Mouse (Mus musculus): ENCODE data around the gene Rnf111.
"Not testable (repeated sequence)": the region's sequence is repeated elsewhere in the genome, so short reads cannot be mapped to it uniquely, and the experiment has no call there.

The Rnf111 gene

DNA sequence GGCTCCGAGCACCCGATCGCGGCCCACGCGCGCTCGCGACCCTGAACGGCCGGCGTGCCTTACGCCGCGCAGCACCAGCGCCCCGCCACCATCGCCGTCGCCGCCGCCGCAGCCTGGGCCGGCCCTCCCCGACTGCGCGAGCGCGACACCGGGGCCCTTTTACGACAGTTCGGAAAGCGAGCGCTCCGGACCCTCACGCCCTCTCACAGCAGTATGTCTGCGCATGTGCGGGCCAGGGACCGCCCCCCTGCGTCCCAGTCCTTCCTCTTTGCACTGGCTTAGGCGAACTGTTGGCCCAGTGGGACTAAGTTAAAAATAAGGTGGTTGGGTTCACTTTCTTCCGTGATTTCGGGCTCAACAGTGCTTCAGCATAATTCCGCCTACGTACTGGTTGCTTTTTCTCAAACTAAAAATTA, at the start of gene Rnf111:
TSS of gene Rnf111 (minus strand) at position 100 of the 416 bp plus-strand sequence.
- Histone ChIP-seq H3K27me3 (ENCODE audit: control insufficient read depth, insufficient read depth, low read length, poor library complexity, severe bottlenecking) (no peaks in the 10 kb centered on the region), H3K36me3 (ENCODE audit: control insufficient read depth, insufficient read depth, low read length, poor library complexity, severe bottlenecking) (no peaks in the 10 kb centered on the region)
- peak; percentile 98 for DNase-seq (ENCODE audit: low read depth, low spot score)

- H3K27me3 ChIP-seq (ENCODE audit: control insufficient read depth, insufficient read depth, low read length, poor library complexity, severe bottlenecking); H3K36me3 ChIP-seq (ENCODE audit: control insufficient read depth, insufficient read depth, low read length, poor library complexity, severe bottlenecking): not testable (repeated sequence)
- DNase-seq (ENCODE audit: low read depth, low spot score): peak; percentile 10
Measured at GRCm38 (mm10) chr9:70552233-70552632, 48.7 kb upstream of the Rnf111 start.

DNA sequence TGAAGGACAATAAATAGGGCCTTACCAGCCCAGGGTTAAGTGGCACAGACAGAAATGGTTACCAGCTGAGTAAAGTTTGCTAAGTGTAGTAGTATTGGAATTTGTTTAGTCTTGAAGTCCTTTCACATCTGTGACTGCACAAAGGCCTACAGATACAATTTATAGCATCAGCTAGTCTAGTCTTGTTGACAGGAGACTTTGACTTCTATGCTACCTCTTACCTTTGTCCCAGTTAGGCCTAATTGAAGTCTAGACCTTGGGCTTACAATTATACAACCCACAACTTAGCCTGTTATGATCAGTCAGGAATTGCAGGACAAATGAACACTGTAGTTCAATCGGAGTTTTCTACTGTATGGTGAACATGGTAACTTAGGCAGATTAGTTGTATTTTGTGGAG, 48.0 kb upstream of the Rnf111 start:
- no peak for DNase-seq (ENCODE audit: low read depth, low spot score)
- Histone ChIP-seq H3K36me3 (ENCODE audit: control insufficient read depth, insufficient read depth, low read length, poor library complexity, severe bottlenecking) (peaks cover 9% of the 10 kb centered on the region; the same call in 1 of the 2 replicates), H3K27me3 (ENCODE audit: control insufficient read depth, insufficient read depth, low read length, poor library complexity, severe bottlenecking) (no peaks in the 10 kb centered on the region)

GRCm38 (mm10) chr9:70548304-70548703, 44.8 kb upstream of the Rnf111 start:
- DNase-seq (ENCODE audit: low read depth, low spot score): no peak
- no peaks in the 10 kb centered on the region for H3K27me3 ChIP-seq (ENCODE audit: control insufficient read depth, insufficient read depth, low read length, poor library complexity, severe bottlenecking)
- H3K36me3 ChIP-seq (ENCODE audit: control insufficient read depth, insufficient read depth, low read length, poor library complexity, severe bottlenecking): peaks cover 9% of the 10 kb centered on the region; the same call in 1 of the 2 replicates

DNA sequence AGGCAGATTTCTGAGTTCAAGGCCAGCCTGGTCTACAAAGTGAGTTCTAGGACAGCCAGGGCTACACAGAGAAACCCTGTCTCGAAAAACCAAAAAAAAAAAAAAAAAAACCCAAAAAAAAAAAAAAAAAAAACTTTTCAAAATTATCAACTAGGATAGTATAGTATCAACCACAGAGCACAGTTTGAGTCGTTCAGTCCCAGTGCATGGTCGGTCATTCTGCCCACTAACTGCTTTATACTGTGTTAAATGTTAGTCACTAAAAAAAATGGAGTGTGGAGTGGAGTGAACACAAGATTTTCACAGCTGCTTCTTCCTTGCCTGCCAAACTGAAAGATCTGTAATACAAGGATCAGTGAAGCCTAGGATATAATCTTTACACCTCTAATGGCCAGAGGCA, 43.1 kb upstream of the Rnf111 start:
- not testable (repeated sequence) for DNase-seq (ENCODE audit: low read depth, low spot score); H3K27me3 ChIP-seq (ENCODE audit: control insufficient read depth, insufficient read depth, low read length, poor library complexity, severe bottlenecking); H3K36me3 ChIP-seq (ENCODE audit: control insufficient read depth, insufficient read depth, low read length, poor library complexity, severe bottlenecking)

GRCm38 (mm10) chr9:70544831-70545230, 41.3 kb upstream of the Rnf111 start:
- DNase-seq (ENCODE audit: low read depth, low spot score): no peak
- no peaks in the 10 kb centered on the region for H3K27me3 ChIP-seq (ENCODE audit: control insufficient read depth, insufficient read depth, low read length, poor library complexity, severe bottlenecking)
- peaks cover 7% of the 10 kb centered on the region; the same call in 1 of the 2 replicates for H3K36me3 ChIP-seq (ENCODE audit: control insufficient read depth, insufficient read depth, low read length, poor library complexity, severe bottlenecking)

DNA sequence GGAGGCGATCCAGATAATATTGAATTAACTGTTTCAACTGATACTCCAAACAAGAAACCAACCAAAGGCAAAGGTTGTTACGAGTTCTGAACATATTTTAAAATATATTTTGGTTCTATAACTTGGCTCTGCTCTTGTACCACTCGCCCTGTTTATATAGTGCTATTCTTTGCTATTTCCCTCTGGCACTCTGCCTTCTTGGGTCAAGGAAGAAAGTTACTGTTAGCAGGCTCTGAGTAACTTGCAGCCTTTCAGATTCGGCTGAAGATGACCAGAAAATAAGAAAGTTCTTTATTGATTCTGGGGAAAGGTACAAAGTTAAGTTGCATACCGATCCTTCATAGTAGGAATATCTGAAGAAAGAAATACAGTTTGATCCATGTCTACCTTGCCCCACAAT, 40.5 kb upstream of the Rnf111 start:
- DNase-seq (ENCODE audit: low read depth, low spot score): no peak
- Histone ChIP-seq H3K27me3 (ENCODE audit: control insufficient read depth, insufficient read depth, low read length, poor library complexity, severe bottlenecking) (no peaks in the 10 kb centered on the region), H3K36me3 (ENCODE audit: control insufficient read depth, insufficient read depth, low read length, poor library complexity, severe bottlenecking) (peaks cover 7% of the 10 kb centered on the region; the same call in 1 of the 2 replicates)

DNA sequence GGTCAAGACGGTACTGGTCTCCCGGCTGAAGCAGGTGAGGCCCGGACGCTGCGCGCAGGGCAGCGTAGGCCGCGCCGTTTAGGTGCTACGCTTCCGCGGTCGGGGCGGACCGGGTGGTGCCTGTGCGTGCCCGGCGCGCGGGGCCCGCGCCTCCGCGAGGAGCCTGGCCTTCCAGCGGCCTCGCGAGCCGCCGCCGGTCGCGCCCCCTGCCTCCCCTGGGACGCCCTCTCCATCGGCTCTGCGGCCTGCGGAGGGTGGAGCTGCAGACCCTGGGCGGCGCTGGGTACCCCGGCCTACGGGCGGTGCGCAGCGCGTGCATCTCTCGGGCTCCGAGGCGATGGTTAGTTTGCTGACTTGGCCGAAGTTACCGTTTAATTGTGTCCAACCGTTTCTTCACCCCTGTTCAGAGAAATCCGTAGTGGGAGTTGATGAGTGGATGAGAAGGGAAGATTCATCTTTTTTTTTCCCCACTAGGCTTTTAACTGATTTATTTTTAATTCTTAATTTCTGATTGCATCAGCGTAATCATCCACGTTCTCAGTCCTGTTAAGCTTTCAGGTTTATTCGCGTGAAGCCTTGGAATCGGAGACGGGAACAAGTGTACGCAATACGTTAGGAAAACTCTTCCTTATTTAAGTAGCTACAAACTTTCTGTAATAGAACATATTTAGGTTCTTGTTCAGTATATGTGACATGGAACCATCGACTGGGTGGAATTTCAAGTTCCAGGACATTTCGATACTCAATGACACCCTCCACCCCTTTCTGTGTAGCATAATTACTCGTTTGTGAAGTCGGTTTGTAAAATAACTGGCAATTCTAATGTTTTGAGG, 39.7 kb upstream of the Rnf111 start:
- Histone ChIP-seq H3K36me3 (ENCODE audit: control insufficient read depth, insufficient read depth, low read length, poor library complexity, severe bottlenecking) (peaks cover 7% of the 10 kb centered on the region; the same call in 1 of the 2 replicates), H3K27me3 (ENCODE audit: control insufficient read depth, insufficient read depth, low read length, poor library complexity, severe bottlenecking) (no peaks in the 10 kb centered on the region)
- peak; percentile 2 for DNase-seq (ENCODE audit: low read depth, low spot score)

DNA sequence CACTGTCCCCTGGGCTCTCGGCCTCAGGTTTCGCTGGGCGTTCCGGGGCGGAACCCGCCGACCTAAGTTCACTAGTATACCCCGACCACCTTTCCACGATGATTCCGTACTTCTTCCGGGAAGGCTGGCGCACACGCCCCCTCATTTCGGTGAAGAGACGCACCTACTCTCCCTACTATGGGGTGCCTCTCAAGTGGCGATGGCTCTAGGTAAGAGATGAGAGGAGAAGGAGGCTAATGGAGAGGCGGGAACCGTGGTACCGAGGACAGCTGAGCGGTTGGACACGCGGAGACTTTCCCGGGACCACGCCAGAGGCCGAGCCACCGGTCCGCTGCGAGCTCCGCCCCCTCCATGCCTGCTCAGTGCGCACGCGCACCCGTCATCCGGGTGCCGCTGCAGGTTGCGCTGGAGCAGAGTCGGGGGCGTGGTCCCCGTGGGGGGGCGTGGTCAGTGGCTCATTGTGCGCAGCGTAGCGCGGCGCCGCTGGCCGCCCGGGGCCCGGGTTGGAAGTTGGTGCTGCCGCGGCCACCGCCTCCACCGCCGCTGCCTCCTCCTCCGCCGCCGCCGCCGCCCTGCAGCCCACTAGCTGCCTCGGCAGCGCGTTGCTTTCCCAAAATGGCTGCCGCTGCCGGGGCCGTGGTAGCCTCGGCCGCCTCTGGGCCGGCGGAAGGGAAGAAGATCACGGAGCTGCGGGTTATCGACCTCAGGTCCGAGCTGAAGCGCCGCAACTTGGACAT, 38.9 kb upstream of the Rnf111 start, which contains the start of gene Sltm:
TSS of gene Sltm (plus strand) at position 450 of the 737 bp plus-strand sequence.
- H3K27me3 ChIP-seq (ENCODE audit: control insufficient read depth, insufficient read depth, low read length, poor library complexity, severe bottlenecking): no peaks in the 10 kb centered on the region
- H3K36me3 ChIP-seq (ENCODE audit: control insufficient read depth, insufficient read depth, low read length, poor library complexity, severe bottlenecking): peaks cover 2% of the 10 kb centered on the region; the same call in 1 of the 2 replicates
- peak; percentile 99 for DNase-seq (ENCODE audit: low read depth, low spot score)

DNA sequence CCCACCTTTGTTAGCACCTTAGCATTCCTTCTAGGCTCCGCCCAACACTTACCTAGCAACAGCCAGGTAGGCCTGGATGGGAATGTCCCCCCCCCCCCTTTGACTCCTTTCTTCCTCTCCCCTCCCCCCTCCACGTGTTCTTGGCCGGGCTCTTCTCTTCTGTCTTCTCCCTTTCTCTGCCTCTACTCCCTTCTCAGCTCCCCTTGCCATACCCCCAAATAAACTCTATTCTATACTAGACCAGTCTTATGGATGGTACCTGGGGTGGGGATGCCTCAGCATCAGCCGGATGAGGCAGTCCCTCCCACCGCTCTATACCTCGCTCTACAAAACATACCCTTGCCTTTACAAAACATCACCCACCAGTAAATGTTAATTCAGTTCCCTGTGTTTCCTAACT, 38.1 kb upstream of the Rnf111 start:
- peaks cover under 1% of the 10 kb centered on the region; the same call in 1 of the 2 replicates for H3K36me3 ChIP-seq (ENCODE audit: control insufficient read depth, insufficient read depth, low read length, poor library complexity, severe bottlenecking)
- DNase-seq (ENCODE audit: low read depth, low spot score): peak; percentile 8

GRCm38 (mm10) chr9:70533328-70533727, 29.8 kb upstream of the Rnf111 start:
- no peak for DNase-seq (ENCODE audit: low read depth, low spot score)
- Histone ChIP-seq H3K27me3 (ENCODE audit: control insufficient read depth, insufficient read depth, low read length, poor library complexity, severe bottlenecking) (no peaks in the 10 kb centered on the region), H3K36me3 (ENCODE audit: control insufficient read depth, insufficient read depth, low read length, poor library complexity, severe bottlenecking) (no peaks in the 10 kb centered on the region)

More for the DNA sequence above, 38.1 kb upstream of the Rnf111 start:
- H3K27me3 ChIP-seq (ENCODE audit: control insufficient read depth, insufficient read depth, low read length, poor library complexity, severe bottlenecking): no peaks in the 10 kb centered on the region

- no peaks in the 10 kb centered on the region for H3K36me3 ChIP-seq (ENCODE audit: control insufficient read depth, insufficient read depth, low read length, poor library complexity, severe bottlenecking)
- H3K27me3 ChIP-seq (ENCODE audit: control insufficient read depth, insufficient read depth, low read length, poor library complexity, severe bottlenecking): no peaks in the 10 kb centered on the region
- no peak for DNase-seq (ENCODE audit: low read depth, low spot score)
Measured at GRCm38 (mm10) chr9:70524366-70524765, 20.8 kb upstream of the Rnf111 start.

GRCm38 (mm10) chr9:70523813-70524212, 20.3 kb upstream of the Rnf111 start:
- H3K27me3 ChIP-seq (ENCODE audit: control insufficient read depth, insufficient read depth, low read length, poor library complexity, severe bottlenecking): no peaks in the 10 kb centered on the region
- no peak for DNase-seq (ENCODE audit: low read depth, low spot score)
- H3K36me3 ChIP-seq (ENCODE audit: control insufficient read depth, insufficient read depth, low read length, poor library complexity, severe bottlenecking): no peaks in the 10 kb centered on the region

DNA sequence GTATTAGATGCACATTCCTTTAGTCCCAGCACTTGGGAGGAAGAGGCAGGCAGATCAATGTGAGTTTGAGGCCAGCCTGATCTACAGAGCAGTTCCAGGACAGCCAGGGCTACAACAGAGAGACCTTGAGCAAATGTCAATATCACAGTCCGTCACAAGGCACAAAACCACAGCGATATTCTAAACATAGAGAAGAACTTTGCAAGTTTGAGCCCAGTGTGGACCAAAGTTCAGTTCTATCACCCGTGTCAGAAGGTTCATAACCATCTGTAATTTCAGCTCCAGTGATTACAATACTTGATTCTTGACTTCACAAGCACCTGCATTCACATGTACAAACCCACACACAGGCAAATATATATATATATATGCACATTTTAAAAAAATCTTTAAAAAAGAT, 17.1 kb upstream of the Rnf111 start:
- H3K36me3 ChIP-seq (ENCODE audit: control insufficient read depth, insufficient read depth, low read length, poor library complexity, severe bottlenecking): no peaks in the 10 kb centered on the region
- DNase-seq (ENCODE audit: low read depth, low spot score): no peak
- H3K27me3 ChIP-seq (ENCODE audit: control insufficient read depth, insufficient read depth, low read length, poor library complexity, severe bottlenecking): no peaks in the 10 kb centered on the region

- no peak for DNase-seq (ENCODE audit: low read depth, low spot score)
- Histone ChIP-seq H3K36me3 (ENCODE audit: control insufficient read depth, insufficient read depth, low read length, poor library complexity, severe bottlenecking) (no peaks in the 10 kb centered on the region), H3K27me3 (ENCODE audit: control insufficient read depth, insufficient read depth, low read length, poor library complexity, severe bottlenecking) (no peaks in the 10 kb centered on the region)
Measured at GRCm38 (mm10) chr9:70511681-70512080, 8.2 kb upstream of the Rnf111 start.

Measured in splenic B cell, adult 2 months (primary cell).